Comparison of ENCODE assay signal across 33 mouse cellular contexts in genomic region chr7:145275488-145275887, GRCm38 (mm10). TPM values are rescaled to one million over a fixed set of nuclear protein-coding genes. Genes with fewer than 3 reads are reported as not detected.
DNase-seq lines count a peak whose midpoint lies in the region; ATAC-seq and TF ChIP-seq lines count a peak whose summit lies in the region.
"Had no signal": no experiment of that assay in that cellular context is flagged by ENCODE, and none has a peak within 500 bp of the region (broad histone marks: within the 10 kb centered on the region; RNA-seq: fewer than 3 reads in every experiment).

No protein-coding gene starts in this region.

- peaks cover 71% of the 10 kb centered on the region for H3K36me3 ChIP-seq in intestine, postnatal 0 days (ENCODE audit: control insufficient read depth, insufficient read depth)

- no peak for ATAC-seq in intestine, postnatal 0 days
- ATAC-seq: activated CD4-positive, CD25-positive, alpha-beta regulatory T cell, adult 4 months; CD4-positive, CD25-positive, alpha-beta regulatory T cell, adult 4 months; forebrain, embryonic 14.5 days; forebrain, postnatal 0 days; hindbrain, embryonic 16.5 days; intestine, embryonic 15.5 days had no signal

- no peak overlapping the region for H3K9ac ChIP-seq in intestine, postnatal 0 days (ENCODE audit: low read depth, low read length)
- H3K9ac ChIP-seq: embryonic facial prominence, embryonic 12.5 days; embryonic facial prominence, embryonic 15.5 days; forebrain, postnatal 0 days; hindbrain, embryonic 13.5 days; intestine, embryonic 15.5 days had no signal

- H3K4me3 ChIP-seq in intestine, postnatal 0 days (ENCODE audit: low read depth, low read length), result no peak overlapping the region
- H3K4me3 ChIP-seq: embryonic facial prominence, embryonic 12.5 days; embryonic facial prominence, embryonic 15.5 days; gastrocnemius, adult 2 months; hindbrain, embryonic 10.5 days; hindbrain, embryonic 13.5 days; intestine, embryonic 15.5 days had no signal

- no peak for TF ChIP-seq CTCF in intestine, postnatal 0 days (IDR thresholded peaks at IDR 0.05; ENCODE audit: low read depth)

- H3K27me3 ChIP-seq in intestine, postnatal 0 days (replicated peaks; ENCODE audit: control insufficient read depth, insufficient read depth, low read length), result no peaks in the 10 kb centered on the region
- H3K27me3 ChIP-seq: embryonic facial prominence, embryonic 12.5 days; embryonic facial prominence, embryonic 15.5 days; hindbrain, embryonic 13.5 days; intestine, embryonic 15.5 days had no signal

- no peaks in the 10 kb centered on the region for H3K4me1 ChIP-seq in intestine, postnatal 0 days (replicated peaks; ENCODE audit: control insufficient read depth, insufficient read depth, low read length)
- H3K4me1 ChIP-seq: embryonic facial prominence, embryonic 12.5 days; embryonic facial prominence, embryonic 15.5 days; hindbrain, embryonic 13.5 days; intestine, embryonic 15.5 days had no signal

- intact Hi-C loops in left cerebral cortex, postnatal 36 days (cut with DNase I), result no loop called here

- peak; percentile 32 for DNase-seq in adrenal gland, postnatal 36 days
- no peak for DNase-seq in adrenal gland, adult 8-10 months
- DNase-seq in 416B (ENCODE audit: low read depth), result peak; percentile 37
- DNase-seq in NIH3T3 (ENCODE audit: low read depth), result peak; percentile 13
- no peak for DNase-seq in left cerebral cortex, postnatal 36 days (ENCODE audit: low spot score in 2 of 2)
- DNase-seq: adrenal gland, postnatal 10 days; B cell, adult 2 months; cerebellum, adult 18-20 months; cerebellum, adult 9-10 months; cerebellum, postnatal 14 days; forebrain, postnatal 0 days; gastrocnemius, adult 2 months; gastrocnemius, postnatal 14 days; heart, adult 11 months; kidney, adult 18-20 months had no signal

- 74% methylated on average over 3 of the region's 3 CpGs for WGBS in intestine, postnatal 0 days

- no peak overlapping the region for H3K27ac ChIP-seq in intestine, postnatal 0 days (ENCODE audit: low read depth, low read length)
- H3K27ac ChIP-seq: embryonic facial prominence, embryonic 12.5 days; embryonic facial prominence, embryonic 15.5 days; gastrocnemius, adult 2 months; hindbrain, embryonic 10.5 days; hindbrain, embryonic 13.5 days; intestine, embryonic 15.5 days had no signal

- no peaks in the 10 kb centered on the region for H3K9me3 ChIP-seq in intestine, postnatal 0 days (ENCODE audit: control insufficient read depth)
- H3K9me3 ChIP-seq: embryonic facial prominence, embryonic 12.5 days; embryonic facial prominence, embryonic 15.5 days; hindbrain, embryonic 10.5 days; hindbrain, embryonic 13.5 days; intestine, embryonic 15.5 days had no signal

- no peak overlapping the region for H3K4me2 ChIP-seq in intestine, postnatal 0 days (replicated peaks; ENCODE audit: low read depth)
- H3K4me2 ChIP-seq: embryonic facial prominence, embryonic 12.5 days; embryonic facial prominence, embryonic 15.5 days; heart, embryonic 11.5 days; hindbrain, embryonic 13.5 days; intestine, embryonic 15.5 days had no signal

RNA-seq across cellular contexts. Expression of gene Tpcn2, which starts 8.3 kb away (rescaled TPM):
- total RNA-seq in adrenal gland, postnatal 36 days (2021), result 10 to 100 TPM; 10.2 to 16.1 TPM
- 10 to 100 TPM in 3 of 4 experiments, 1 to 10 TPM in 1; 8.0 to 34.6 (median 21.0) TPM for total RNA-seq in adrenal gland, adult 8-10 months (2022)
- total RNA-seq in left cerebral cortex, postnatal 36 days (2021), result 1 to 10 TPM; 3.4 to 6.4 TPM
- polyA plus RNA-seq in intestine, postnatal 0 days (2015; fragmentation: Nextera tagmentation; extraction: Ambion mirVana), result 7.6 and 8.0 TPM in 2 replicates

RNA-seq across cellular contexts. Expression of gene Mrgprf, which starts 25.1 kb away (rescaled TPM):
- total RNA-seq in adrenal gland, postnatal 36 days (2021), result 1 to 10 TPM; 1.5 to 2.4 TPM
- total RNA-seq in adrenal gland, adult 8-10 months (2022), result 1 to 10 TPM in 3 of 4 experiments, under 1 TPM in 1; 0.91 to 3.0 (median 1.2) TPM
- 1 to 10 TPM; 1.7 to 3.0 TPM for total RNA-seq in left cerebral cortex, postnatal 36 days (2021)
- 3.5 and 4.3 TPM in 2 replicates for polyA plus RNA-seq in intestine, postnatal 0 days (2015; fragmentation: Nextera tagmentation; extraction: Ambion mirVana)
- total RNA-seq: MEL had no signal
- polyA plus RNA-seq: activated CD4-positive, CD25-positive, alpha-beta regulatory T cell, adult 4 months; CD4-positive, CD25-positive, alpha-beta regulatory T cell, adult 4 months had no signal

RNA-seq across cellular contexts. Expression of gene Mrgprd, which starts 39.1 kb away (rescaled TPM):
- not detected for total RNA-seq in adrenal gland, postnatal 36 days (2021)
- total RNA-seq in adrenal gland, adult 8-10 months (2022), result not detected
- not detected for total RNA-seq in left cerebral cortex, postnatal 36 days (2021)
- not detected in 2 replicates for polyA plus RNA-seq in intestine, postnatal 0 days (2015; fragmentation: Nextera tagmentation; extraction: Ambion mirVana)
- total RNA-seq: adrenal gland, postnatal 10 days; forebrain, postnatal 0 days; gastrocnemius, adult 2 months; gastrocnemius, postnatal 14 days; heart, adult 8-10 months; heart, postnatal 25 days; MEL had no signal
- polyA plus RNA-seq: activated CD4-positive, CD25-positive, alpha-beta regulatory T cell, adult 4 months; embryonic facial prominence, embryonic 12.5 days; embryonic facial prominence, embryonic 15.5 days; forebrain, embryonic 11.5 days; forebrain, embryonic 14.5 days; forebrain, postnatal 0 days; frontal cortex, adult 2 months; heart, embryonic 11.5 days; heart, embryonic 14.5 days; heart, postnatal 0 days; hindbrain, embryonic 10.5 days; hindbrain, embryonic 13.5 days; intestine, embryonic 15.5 days had no signal

Comparison
In these comparisons a context has a peak if more than half of its experiments do, and no peak if none do; other contexts are left out.
1. DNase-seq: peak in adrenal gland, postnatal 36 days (2 of 2), 416B (single experiment) and NIH3T3 (single experiment); none in adrenal gland, adult 8-10 months (single experiment) and left cerebral cortex, postnatal 36 days (0 of 2).